Mouse (Mus musculus) CH12F3 (cell line): ENCODE results near the gene Cdk15.

Source experiments
- in situ Hi-C: fragments of 300-500 bp; cut with MboI; formaldehyde crosslinking; loops from 2 replicates; pipeline ENCODE4 v1.14.3; 2020; ENCODE audit warnings: low sequenced_read_pairs

The Cdk15 gene

GRCm38 (mm10) chr1:59256751-59257231 lies at the start of gene Cdk15:
Gene Cdk15, plus strand, starts transcription at chr1:59256906.
- in situ Hi-C loops: no loop called here

GRCm38 (mm10) chr1:59208331-59208730 lies 48.4 kb upstream of the Cdk15 start:
- in situ Hi-C loops: no loop called here

- in situ Hi-C loops: no loop called here
Observed at GRCm38 (mm10) chr1:59211651-59212050, 45.1 kb upstream of the Cdk15 start.

GRCm38 (mm10) chr1:59212076-59212779 lies 44.5 kb upstream of the Cdk15 start:
- in situ Hi-C loops: no loop called here

GRCm38 (mm10) chr1:59212951-59213350 lies 43.8 kb upstream of the Cdk15 start:
- in situ Hi-C loops: no loop called here

- in situ Hi-C loops: no loop called here
Observed at GRCm38 (mm10) chr1:59215446-59215845, 41.3 kb upstream of the Cdk15 start.

GRCm38 (mm10) chr1:59220371-59220770 lies 36.3 kb upstream of the Cdk15 start:
- in situ Hi-C loops: no loop called here

- in situ Hi-C loops: no loop called here
Observed at GRCm38 (mm10) chr1:59221591-59221990, 35.1 kb upstream of the Cdk15 start.

GRCm38 (mm10) chr1:59222101-59222825 lies 34.4 kb upstream of the Cdk15 start:
- in situ Hi-C loops: no loop called here

GRCm38 (mm10) chr1:59228552-59228951 lies 28.2 kb upstream of the Cdk15 start:
- in situ Hi-C loops: no loop called here

GRCm38 (mm10) chr1:59229187-59229586 lies 27.5 kb upstream of the Cdk15 start:
- in situ Hi-C loops: no loop called here

GRCm38 (mm10) chr1:59236856-59237441 lies 19.8 kb upstream of the Cdk15 start, which contains the start of gene Als2:
Gene Als2, minus strand, starts transcription at chr1:59237231.
- in situ Hi-C loops: loop anchor here (10.0 kb wide), 1 partner anchor 232 kb away; no protein-coding TSS in a partner anchor

GRCm38 (mm10) chr1:59237614-59238211 lies 19.0 kb upstream of the Cdk15 start:
- in situ Hi-C loops: loop anchor here (10.0 kb wide), 1 partner anchor 233 kb away; no protein-coding TSS in a partner anchor

GRCm38 (mm10) chr1:59243770-59244169 lies 12.9 kb upstream of the Cdk15 start:
- in situ Hi-C loops: loop anchor here (10.0 kb wide), 1 partner anchor 479 kb away; no protein-coding TSS in a partner anchor

GRCm38 (mm10) chr1:59247602-59248001 lies 9.1 kb upstream of the Cdk15 start:
- in situ Hi-C loops: loop anchor here (5.0 to 10.0 kb wide), 2 partner anchors 375 to 483 kb away; no protein-coding TSS in a partner anchor

- in situ Hi-C loops: no loop called here
Observed at GRCm38 (mm10) chr1:59252762-59253161, 3.9 kb upstream of the Cdk15 start.

- in situ Hi-C loops: no loop called here
Observed at GRCm38 (mm10) chr1:59253301-59253909, 3.3 kb upstream of the Cdk15 start.

- in situ Hi-C loops: no loop called here
Observed at GRCm38 (mm10) chr1:59257736-59258135, 1.0 kb downstream of the Cdk15 start.

- in situ Hi-C loops: no loop called here
Observed at GRCm38 (mm10) chr1:59268931-59269330, 12.2 kb downstream of the Cdk15 start.

- in situ Hi-C loops: no loop called here
Observed at GRCm38 (mm10) chr1:59269466-59269865, 12.8 kb downstream of the Cdk15 start.
